Mouse (Mus musculus): ENCODE data around the gene Slc9a4. TPM values are rescaled to one million over a fixed set of nuclear protein-coding genes. Genes with fewer than 3 reads are reported as not detected.
"Not testable (repeated sequence)": the region's sequence is repeated elsewhere in the genome, so short reads cannot be mapped to it uniquely, and the experiment has no call there.

Gene Slc9a4
- polyA plus RNA-seq, 1 experiment from 2014 or later: not detected

- H3K9me3 ChIP-seq: no peaks in the 10 kb centered on the region
- H3K4me1 ChIP-seq: no peaks in the 10 kb centered on the region
- H3K27me3 ChIP-seq: no peaks in the 10 kb centered on the region
- no peak overlapping the region for H3K9ac ChIP-seq
- no peaks in the 10 kb centered on the region for H3K36me3 ChIP-seq
- no peak overlapping the region for H3K4me2 ChIP-seq
- 62% methylated on average over 4 of the region's 4 CpGs for WGBS
- H3K4me3 ChIP-seq: no peak overlapping the region
- no peak for ATAC-seq (ENCODE audit: borderline replicate concordance, extremely low read depth, low FRiP score, low TSS enrichment)
- no peak overlapping the region for H3K27ac ChIP-seq
These were observed 77.2 kb downstream of the Slc9a4 start for GRCm38 (mm10) chr1:40657035-40657434.

- no peak overlapping the region for H3K4me2 ChIP-seq
- H3K27me3 ChIP-seq: no peaks in the 10 kb centered on the region
- no peak overlapping the region for H3K27ac ChIP-seq
- no peaks in the 10 kb centered on the region for H3K36me3 ChIP-seq
- H3K4me3 ChIP-seq: no peak overlapping the region
- no peak overlapping the region for H3K9ac ChIP-seq
- no peaks in the 10 kb centered on the region for H3K9me3 ChIP-seq
- no peak for ATAC-seq (ENCODE audit: borderline replicate concordance, extremely low read depth, low FRiP score, low TSS enrichment)
- 49% methylated on average over 8 of the region's 8 CpGs for WGBS
- H3K4me1 ChIP-seq: no peaks in the 10 kb centered on the region
These were observed 78.2 kb downstream of the Slc9a4 start for GRCm38 (mm10) chr1:40657978-40658496.

GRCm38 (mm10) chr1:40659017-40659416 is 79.1 kb downstream of the Slc9a4 start:
- Histone ChIP-seq H3K27me3 (no peaks in the 10 kb centered on the region; the same call in 1 of the 2 replicates), H3K27ac (no peak overlapping the region), H3K9ac (no peak overlapping the region), H3K4me2 (no peak overlapping the region), H3K4me1 (no peaks in the 10 kb centered on the region), H3K9me3 (no peaks in the 10 kb centered on the region), H3K4me3 (no peak overlapping the region), H3K36me3 (no peaks in the 10 kb centered on the region)
- WGBS: 25% methylated on average over 12 of the region's 12 CpGs
- no peak for ATAC-seq (ENCODE audit: borderline replicate concordance, extremely low read depth, low FRiP score, low TSS enrichment)

GRCm38 (mm10) chr1:40659496-40659895 is 79.6 kb downstream of the Slc9a4 start:
- H3K36me3 ChIP-seq: no peaks in the 10 kb centered on the region
- H3K27ac ChIP-seq: no peak overlapping the region
- no peaks in the 10 kb centered on the region for H3K4me1 ChIP-seq
- H3K9ac ChIP-seq: no peak overlapping the region
- H3K4me2 ChIP-seq: no peak overlapping the region
- no peak overlapping the region for H3K4me3 ChIP-seq
- H3K9me3 ChIP-seq: no peaks in the 10 kb centered on the region
- ATAC-seq (ENCODE audit: borderline replicate concordance, extremely low read depth, low FRiP score, low TSS enrichment): no peak
- 19% methylated on average over 9 of the region's 9 CpGs for WGBS
- no peaks in the 10 kb centered on the region; the same call in 1 of the 2 replicates for H3K27me3 ChIP-seq

GRCm38 (mm10) chr1:40660838-40661237 is 81.0 kb downstream of the Slc9a4 start:
- H3K27ac ChIP-seq: no peak overlapping the region
- H3K4me3 ChIP-seq: no peak overlapping the region
- no peak overlapping the region for H3K9ac ChIP-seq
- H3K27me3 ChIP-seq: no peaks in the 10 kb centered on the region; the same call in 1 of the 2 replicates
- H3K36me3 ChIP-seq: no peaks in the 10 kb centered on the region
- WGBS: 70% methylated on average over 6 of the region's 6 CpGs
- H3K4me1 ChIP-seq: no peaks in the 10 kb centered on the region
- no peak for ATAC-seq (ENCODE audit: borderline replicate concordance, extremely low read depth, low FRiP score, low TSS enrichment)
- no peaks in the 10 kb centered on the region for H3K9me3 ChIP-seq
- no peak overlapping the region for H3K4me2 ChIP-seq

- Histone ChIP-seq H3K9ac (no peak overlapping the region), H3K27ac (no peak overlapping the region), H3K4me2 (no peak overlapping the region), H3K4me3 (no peak overlapping the region), H3K4me1 (no peaks in the 10 kb centered on the region), H3K36me3 (no peaks in the 10 kb centered on the region), H3K27me3 (no peaks in the 10 kb centered on the region; the same call in 1 of the 2 replicates), H3K9me3 (no peaks in the 10 kb centered on the region)
- no peak for ATAC-seq (ENCODE audit: borderline replicate concordance, extremely low read depth, low FRiP score, low TSS enrichment)
- 27% methylated on average over 12 of the region's 12 CpGs for WGBS
These were observed 85.8 kb downstream of the Slc9a4 start for GRCm38 (mm10) chr1:40665401-40666370.

GRCm38 (mm10) chr1:40667442-40667841 is 87.6 kb downstream of the Slc9a4 start:
- not testable (repeated sequence) for H3K9me3 ChIP-seq; H3K4me2 ChIP-seq; H3K4me3 ChIP-seq; ATAC-seq (ENCODE audit: borderline replicate concordance, extremely low read depth, low FRiP score, low TSS enrichment); H3K9ac ChIP-seq; H3K27ac ChIP-seq; H3K4me1 ChIP-seq; H3K36me3 ChIP-seq; H3K27me3 ChIP-seq
- WGBS: 7% methylated on average over 3 of the region's 3 CpGs

- H3K9ac ChIP-seq: no peak overlapping the region
- no peak overlapping the region for H3K27ac ChIP-seq
- H3K4me2 ChIP-seq: no peak overlapping the region
- H3K27me3 ChIP-seq: no peaks in the 10 kb centered on the region
- H3K36me3 ChIP-seq: no peaks in the 10 kb centered on the region
- WGBS: 59% methylated on average over 3 of the region's 3 CpGs
- H3K4me3 ChIP-seq: no peak overlapping the region
- H3K9me3 ChIP-seq: no peaks in the 10 kb centered on the region
- no peaks in the 10 kb centered on the region for H3K4me1 ChIP-seq
- ATAC-seq (ENCODE audit: borderline replicate concordance, extremely low read depth, low FRiP score, low TSS enrichment): no peak
These were observed 90.1 kb downstream of the Slc9a4 start for GRCm38 (mm10) chr1:40670025-40670424.

GRCm38 (mm10) chr1:40671490-40671889 is 91.6 kb downstream of the Slc9a4 start:
- no peak overlapping the region for H3K27ac ChIP-seq
- no peak overlapping the region for H3K9ac ChIP-seq
- H3K4me1 ChIP-seq: no peaks in the 10 kb centered on the region
- no peaks in the 10 kb centered on the region for H3K36me3 ChIP-seq
- ATAC-seq (ENCODE audit: borderline replicate concordance, extremely low read depth, low FRiP score, low TSS enrichment): no peak
- no peak overlapping the region for H3K4me2 ChIP-seq
- 88% methylated on average over 4 of the region's 4 CpGs for WGBS
- no peaks in the 10 kb centered on the region for H3K27me3 ChIP-seq
- no peaks in the 10 kb centered on the region for H3K9me3 ChIP-seq
- H3K4me3 ChIP-seq: no peak overlapping the region

- no peak for ATAC-seq (ENCODE audit: borderline replicate concordance, extremely low read depth, low FRiP score, low TSS enrichment)
- Histone ChIP-seq H3K27ac (no peak overlapping the region), H3K4me1 (peaks cover 17% of the 10 kb centered on the region), H3K9ac (no peak overlapping the region), H3K4me2 (no peak overlapping the region), H3K27me3 (peaks cover 46% of the 10 kb centered on the region), H3K36me3 (no peaks in the 10 kb centered on the region), H3K4me3 (no peak overlapping the region), H3K9me3 (no peaks in the 10 kb centered on the region)
- 32% methylated on average over 5 of the region's 5 CpGs for WGBS
These were observed 97.4 kb downstream of the Slc9a4 start for GRCm38 (mm10) chr1:40677306-40677705.
